Mouse (Mus musculus) stomach, embryonic 14.5 days (tissue): ENCODE data around the gene Arnt2. TPM values are rescaled to one million over a fixed set of nuclear protein-coding genes. Genes with fewer than 3 reads are reported as not detected.

ENCODE experiments used
- ATAC-seq: fragments of 200-750 bp; cut with Nextera tagmentation; 2 replicates; pipeline ENCODE4 v1.8.0; 2017; ENCODE audit warnings: low read depth, moderate TSS enrichment; ENCODE audit not compliant: insufficient number of reproducible peaks, insufficient read depth, low FRiP score
- H3K27ac ChIP-seq: fragments of 300-500 bp; sonication (generic); 2 replicates; pipeline ENCODE4 v1.5.1; 2014; ENCODE audit warnings: mild to moderate bottlenecking, low read length, moderate library complexity, mixed read lengths
- H3K27me3 ChIP-seq: fragments of 300-500 bp; sonication (generic); 2 replicates; pipeline ENCODE4 v1.6.1; 2014; ENCODE audit warnings: low read length, control low read depth, mixed read lengths; ENCODE audit not compliant: control insufficient read depth, insufficient read depth
- H3K36me3 ChIP-seq: fragments of 300-500 bp; sonication (generic); 2 replicates; pipeline ENCODE4 v1.6.1; 2014; ENCODE audit warnings: mild to moderate bottlenecking, control low read depth, low read length, moderate library complexity, mixed read lengths; ENCODE audit not compliant: control insufficient read depth, insufficient read depth
- H3K4me1 ChIP-seq: fragments of 300-500 bp; sonication (generic); 2 replicates; pipeline ENCODE4 v1.6.1; 2014; ENCODE audit warnings: low read length, control low read depth, mixed read lengths; ENCODE audit not compliant: control insufficient read depth, insufficient read depth
- H3K4me2 ChIP-seq: fragments of 300-500 bp; sonication (generic); replicated peaks from 2 replicates; pipeline ENCODE4 v1.6.1; 2014; ENCODE audit warnings: low read depth, low read length, control low read depth
- H3K4me3 ChIP-seq: fragments of 300-500 bp; sonication (generic); 2 replicates; pipeline ENCODE4 v1.5.1; 2014; ENCODE audit warnings: low read depth, low read length, control low read depth
- H3K9ac ChIP-seq: fragments of 300-500 bp; sonication (generic); replicated peaks from 2 replicates; pipeline ENCODE4 v1.6.1; 2014; ENCODE audit warnings: low read depth, mild to moderate bottlenecking, control low read depth, low read length, moderate library complexity, mixed read lengths
- H3K9me3 ChIP-seq: fragments of 300-500 bp; sonication (generic); 2 replicates; pipeline ENCODE4 v1.6.1; 2016; ENCODE audit warnings: low read depth, low read length, control low read depth; ENCODE audit not compliant: control insufficient read depth
- WGBS: fragments of 180-500 bp; shearing (Covaris S2); extraction: QIAGEN DNeasy Blood & Tissue Kit; methylation state at CpG from one replicate; pipeline ENCODE4 v1.1.7; 2014; 5-methylcytosine and 5-hydroxymethylcytosine counted together
- polyA plus RNA-seq: library from polyadenylated mRNA; unstranded; fragments of >200 nt; fragmentation: Nextera tagmentation; extraction: Ambion mirVana; gene quantifications from 2 replicates; pipeline ENCODE4 v1.2.1, GENCODE M21; 2014

Gene Arnt2
- polyA plus RNA-seq, 1 experiment from 2014 or later = 6.8 TPM

GRCm38 (mm10) chr7:84384778-84385177 is 25.2 kb downstream of the Arnt2 start:
- no peaks in the 10 kb centered on the region for H3K27me3 ChIP-seq
- H3K4me2 ChIP-seq = no peak overlapping the region
- H3K4me1 ChIP-seq = no peaks in the 10 kb centered on the region
- H3K9ac ChIP-seq = no peak overlapping the region
- no peak overlapping the region for H3K4me3 ChIP-seq
- H3K27ac ChIP-seq = no peak overlapping the region
- no peaks in the 10 kb centered on the region for H3K9me3 ChIP-seq
- WGBS = 87% methylated on average over 4 of the region's 4 CpGs
- no peak for ATAC-seq
- H3K36me3 ChIP-seq = no peaks in the 10 kb centered on the region

GRCm38 (mm10) chr7:84384086-84384485 is 25.9 kb downstream of the Arnt2 start:
- H3K27me3 ChIP-seq = no peaks in the 10 kb centered on the region
- no peaks in the 10 kb centered on the region for H3K9me3 ChIP-seq
- no peak overlapping the region for H3K27ac ChIP-seq
- no peak overlapping the region for H3K4me3 ChIP-seq
- H3K4me1 ChIP-seq = no peaks in the 10 kb centered on the region
- no peak overlapping the region for H3K4me2 ChIP-seq
- no peak for ATAC-seq
- no peak overlapping the region for H3K9ac ChIP-seq
- 88% methylated on average over 7 of the region's 7 CpGs for WGBS
- no peaks in the 10 kb centered on the region for H3K36me3 ChIP-seq

DNA sequence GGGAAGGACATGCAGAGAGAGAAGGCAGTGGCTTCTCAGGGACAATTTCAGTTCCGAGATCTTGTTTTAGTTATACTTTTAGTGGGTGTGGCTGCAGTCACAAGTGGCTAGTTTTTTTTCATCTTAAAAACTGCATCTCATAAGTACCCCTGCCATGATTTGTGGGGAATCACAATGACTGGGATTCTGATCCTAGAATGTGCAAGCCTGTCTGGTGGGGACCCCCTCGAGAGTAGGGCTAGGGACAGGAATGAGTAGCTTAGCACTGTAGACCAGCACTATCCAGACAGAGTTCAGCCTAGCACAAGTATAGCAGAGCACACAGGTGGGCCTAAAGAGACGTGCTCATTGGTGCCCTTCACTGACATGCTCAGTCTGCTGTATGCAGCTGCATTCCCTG is 27.6 kb downstream of the Arnt2 start:
- no peaks in the 10 kb centered on the region for H3K4me1 ChIP-seq
- H3K4me2 ChIP-seq = no peak overlapping the region
- H3K27ac ChIP-seq = no peak overlapping the region
- H3K27me3 ChIP-seq = no peaks in the 10 kb centered on the region
- no peak overlapping the region for H3K4me3 ChIP-seq
- H3K36me3 ChIP-seq = no peaks in the 10 kb centered on the region
- 80% methylated on average over 3 of the region's 3 CpGs for WGBS
- H3K9me3 ChIP-seq = no peaks in the 10 kb centered on the region
- H3K9ac ChIP-seq = no peak overlapping the region
- no peak for ATAC-seq

DNA sequence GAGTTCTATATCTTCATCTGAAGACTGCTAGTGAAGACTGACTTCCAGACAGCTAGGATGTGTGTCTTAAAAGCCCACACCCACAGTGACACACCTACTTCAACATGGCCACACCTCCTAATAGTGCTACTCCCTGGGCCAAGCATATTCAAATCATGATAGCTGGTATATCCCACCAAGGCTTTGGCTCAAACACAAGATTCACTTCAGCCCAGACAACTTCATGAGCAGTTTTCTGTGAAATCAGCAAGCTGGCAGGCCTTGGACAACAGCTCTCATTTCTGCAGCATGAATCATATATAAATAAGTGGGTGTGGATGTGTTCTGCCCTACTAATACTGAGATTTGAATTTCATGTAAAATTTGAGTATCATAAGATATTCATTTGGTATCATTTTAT is 29.2 kb downstream of the Arnt2 start:
- ATAC-seq = no peak
- Histone ChIP-seq H3K27me3 (no peaks in the 10 kb centered on the region), H3K27ac (no peak overlapping the region), H3K4me2 (no peak overlapping the region), H3K36me3 (no peaks in the 10 kb centered on the region), H3K9ac (no peak overlapping the region), H3K4me1 (no peaks in the 10 kb centered on the region), H3K9me3 (no peaks in the 10 kb centered on the region), H3K4me3 (no peak overlapping the region)

- H3K9me3 ChIP-seq = no peaks in the 10 kb centered on the region
- H3K4me1 ChIP-seq = no peaks in the 10 kb centered on the region
- H3K9ac ChIP-seq = no peak overlapping the region
- no peak overlapping the region for H3K4me3 ChIP-seq
- H3K4me2 ChIP-seq = no peak overlapping the region
- no peaks in the 10 kb centered on the region for H3K36me3 ChIP-seq
- WGBS = 59% methylated on average over 5 of the region's 5 CpGs
- no peak overlapping the region for H3K27ac ChIP-seq
- no peak for ATAC-seq
- no peaks in the 10 kb centered on the region for H3K27me3 ChIP-seq
These were observed 32.6 kb downstream of the Arnt2 start for GRCm38 (mm10) chr7:84377330-84377729.

DNA sequence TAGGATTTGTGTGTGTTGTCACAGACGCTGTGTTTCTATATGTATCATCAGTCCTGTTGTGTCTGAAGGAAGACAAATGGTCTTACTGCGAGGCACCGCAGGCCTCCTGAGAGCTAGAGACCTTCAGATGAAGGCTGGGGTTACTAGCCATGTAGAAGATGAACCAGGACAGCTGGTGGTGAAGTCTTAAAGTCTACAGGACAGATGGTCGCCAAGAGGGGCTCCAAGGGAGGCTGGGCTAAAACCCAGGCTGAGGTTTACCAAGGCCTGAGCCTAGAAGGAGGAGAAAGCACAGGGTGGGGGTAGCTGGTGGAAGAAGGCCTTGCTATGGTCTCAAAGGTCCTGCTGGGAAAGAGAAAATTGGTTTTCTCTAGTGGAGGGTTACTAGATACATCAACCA is 36.3 kb downstream of the Arnt2 start:
- Histone ChIP-seq H3K27ac (no peak overlapping the region), H3K27me3 (no peaks in the 10 kb centered on the region), H3K9me3 (no peaks in the 10 kb centered on the region), H3K9ac (no peak overlapping the region), H3K4me1 (no peaks in the 10 kb centered on the region), H3K36me3 (no peaks in the 10 kb centered on the region), H3K4me3 (no peak overlapping the region), H3K4me2 (no peak overlapping the region)
- WGBS = 77% methylated on average over 4 of the region's 4 CpGs
- no peak for ATAC-seq

- Histone ChIP-seq H3K27me3 (no peaks in the 10 kb centered on the region), H3K36me3 (no peaks in the 10 kb centered on the region), H3K4me3 (no peak overlapping the region), H3K27ac (no peak overlapping the region), H3K9me3 (no peaks in the 10 kb centered on the region), H3K4me2 (no peak overlapping the region), H3K9ac (no peak overlapping the region), H3K4me1 (no peaks in the 10 kb centered on the region)
- WGBS = 95% methylated on average over 1 of the region's 1 CpGs
- no peak for ATAC-seq
These were observed 37.1 kb downstream of the Arnt2 start for GRCm38 (mm10) chr7:84372871-84373270.

DNA sequence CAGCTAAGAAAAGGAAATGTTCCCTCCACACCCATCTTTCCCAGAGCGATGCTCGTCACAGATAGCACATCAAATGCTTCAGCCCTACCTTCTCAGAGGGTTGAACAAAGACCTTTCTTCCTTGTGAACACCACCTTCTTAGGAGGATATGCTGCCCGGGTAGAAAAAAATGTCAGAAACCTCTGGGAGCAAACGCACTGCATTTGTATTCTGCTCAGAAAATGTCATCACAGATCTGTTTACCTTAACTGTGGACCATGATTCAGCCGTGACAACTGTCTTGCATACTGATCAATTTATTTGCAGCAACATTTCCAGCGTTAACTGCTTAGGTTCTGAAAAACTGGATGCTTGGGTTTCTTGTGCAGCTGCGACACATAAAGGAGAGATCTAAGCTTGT is 37.7 kb downstream of the Arnt2 start:
- H3K4me2 ChIP-seq = no peak overlapping the region
- no peak overlapping the region for H3K9ac ChIP-seq
- ATAC-seq = no peak
- WGBS = 67% methylated on average over 7 of the region's 7 CpGs
- no peak overlapping the region for H3K4me3 ChIP-seq
- no peaks in the 10 kb centered on the region for H3K27me3 ChIP-seq
- no peak overlapping the region for H3K27ac ChIP-seq
- H3K36me3 ChIP-seq = no peaks in the 10 kb centered on the region
- no peaks in the 10 kb centered on the region for H3K4me1 ChIP-seq
- H3K9me3 ChIP-seq = no peaks in the 10 kb centered on the region

DNA sequence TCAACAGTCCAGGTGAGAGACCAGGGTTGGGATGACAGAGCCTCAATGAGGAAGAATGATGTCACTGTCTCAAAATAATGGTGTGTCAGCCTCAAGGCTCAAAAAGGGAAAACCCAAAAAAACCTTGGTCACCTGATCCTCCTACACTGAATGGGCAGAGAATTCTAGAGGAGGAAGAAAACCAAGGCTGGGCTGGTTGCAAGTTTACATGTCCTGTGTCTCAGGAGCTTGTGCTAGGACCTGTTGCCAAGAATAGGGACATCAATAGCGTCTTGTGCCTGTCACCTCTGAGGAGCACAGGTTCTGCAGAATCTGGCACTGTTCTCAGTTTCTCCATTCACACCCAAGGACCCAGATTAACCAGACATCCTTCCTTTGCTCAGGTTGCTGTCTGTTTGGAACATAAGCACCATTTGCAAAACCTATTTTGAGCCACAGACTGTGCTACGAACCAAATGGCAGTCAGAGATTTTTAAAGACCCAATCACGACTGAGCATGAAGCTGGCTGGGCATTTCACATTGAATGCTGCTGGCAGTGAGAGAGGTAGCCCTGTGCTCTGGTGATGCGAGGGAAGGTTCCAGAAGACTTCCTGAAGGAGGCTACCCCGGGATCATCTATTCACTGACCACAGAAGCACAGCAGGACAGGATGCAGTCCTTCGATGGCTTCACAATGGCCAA is 38.9 kb downstream of the Arnt2 start:
- no peak overlapping the region for H3K27ac ChIP-seq
- 90% methylated on average over 6 of the region's 6 CpGs for WGBS
- no peak for ATAC-seq
- H3K4me2 ChIP-seq = no peak overlapping the region
- no peak overlapping the region for H3K9ac ChIP-seq
- no peaks in the 10 kb centered on the region for H3K9me3 ChIP-seq
- H3K4me1 ChIP-seq = no peaks in the 10 kb centered on the region
- H3K36me3 ChIP-seq = no peaks in the 10 kb centered on the region
- H3K27me3 ChIP-seq = no peaks in the 10 kb centered on the region
- H3K4me3 ChIP-seq = no peak overlapping the region
